Mouse (Mus musculus) testis, adult 2 months (tissue): Measurements from ENCODE around the gene Fam53b.

ENCODE experiments used
- CTCF ChIP-seq: fragments of 200-500 bp; IDR thresholded peaks from 2 replicates; pipeline ENCODE4 v1.5.1; 2012; ENCODE audit warnings: low read depth, mild to moderate bottlenecking, inconsistent platforms, low read length, moderate library complexity; ENCODE audit not compliant: control insufficient read depth, insufficient read depth, insufficient replicate concordance
- POLR2A ChIP-seq: fragments of 200-500 bp; IDR thresholded peaks from 2 replicates; pipeline ENCODE4 v1.6.1; 2012; ENCODE audit warnings: low read depth, mild to moderate bottlenecking, inconsistent platforms, low read length, moderate library complexity; ENCODE audit not compliant: control insufficient read depth

- no peak for TF ChIP-seq CTCF
- TF ChIP-seq POLR2A: no peak
Measured at GRCm38 (mm10) chr7:132812619-132813415, 869 bp downstream of the Fam53b start.
